Mouse (Mus musculus): ENCODE measurements at regions not wholly inside any gene's neighbourhood (a gene's known extent, or its start where the extent isn't known, plus 50 kb on each side); places are given as distances from the start of the nearest gene placed in this dataset.

GRCm38 (mm10) chr9:33407517-33407916, 771.5 kb downstream of the Ets1 start:
- ATAC-seq (replicated peaks in 1 of 2; ENCODE audit: insufficient read depth in 1 of 2, low FRiP score in 2 of 2, low TSS enrichment in 1 of 2, low read depth in 1 of 2, poor library complexity in 2 of 2, severe bottlenecking in 2 of 2): no peak

DNA sequence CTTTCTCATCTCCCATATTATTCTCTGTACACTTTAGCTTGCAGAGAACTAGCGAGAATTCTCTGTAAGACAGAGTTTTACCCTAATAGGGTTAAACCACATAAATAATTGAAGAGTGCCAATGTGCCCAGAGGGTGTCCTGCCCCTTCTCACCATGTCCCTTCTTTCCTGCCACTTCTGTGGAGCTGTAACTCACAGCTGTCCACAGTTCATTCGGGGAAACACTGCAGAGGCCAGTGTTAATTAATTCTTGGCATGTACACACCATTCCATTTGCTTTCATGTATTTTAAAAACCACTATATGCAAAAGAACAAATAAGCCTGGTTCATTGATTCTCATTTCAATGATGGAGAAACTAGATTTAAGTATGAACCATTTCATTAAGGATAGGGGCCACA, 787.8 kb downstream of the Ets1 start:
- no peak for ATAC-seq (replicated peaks in 1 of 2; ENCODE audit: insufficient read depth in 1 of 2, low FRiP score in 2 of 2, low TSS enrichment in 1 of 2, low read depth in 1 of 2, poor library complexity in 2 of 2, severe bottlenecking in 2 of 2)

DNA sequence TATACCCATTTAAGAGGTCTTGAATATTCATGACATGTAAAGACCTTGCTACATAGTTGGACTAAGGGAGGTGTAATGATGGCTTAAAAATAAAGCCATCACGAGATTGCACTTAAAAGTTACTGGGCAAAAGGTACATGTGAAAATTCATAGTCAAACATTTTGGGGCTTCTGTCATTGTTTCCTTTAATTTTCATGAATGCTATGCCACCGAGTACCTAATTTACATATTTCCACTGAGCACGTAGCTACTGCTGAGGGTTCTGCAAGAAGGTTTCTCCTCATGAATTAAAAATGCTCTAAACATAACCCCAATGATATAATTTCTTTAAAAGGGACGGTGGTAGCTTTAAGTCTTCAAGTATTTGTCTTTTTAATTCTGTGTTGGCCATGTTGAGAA, 800.4 kb downstream of the Ets1 start:
- ATAC-seq (replicated peaks in 1 of 2; ENCODE audit: insufficient read depth in 1 of 2, low FRiP score in 2 of 2, low TSS enrichment in 1 of 2, low read depth in 1 of 2, poor library complexity in 2 of 2, severe bottlenecking in 2 of 2): no peak

DNA sequence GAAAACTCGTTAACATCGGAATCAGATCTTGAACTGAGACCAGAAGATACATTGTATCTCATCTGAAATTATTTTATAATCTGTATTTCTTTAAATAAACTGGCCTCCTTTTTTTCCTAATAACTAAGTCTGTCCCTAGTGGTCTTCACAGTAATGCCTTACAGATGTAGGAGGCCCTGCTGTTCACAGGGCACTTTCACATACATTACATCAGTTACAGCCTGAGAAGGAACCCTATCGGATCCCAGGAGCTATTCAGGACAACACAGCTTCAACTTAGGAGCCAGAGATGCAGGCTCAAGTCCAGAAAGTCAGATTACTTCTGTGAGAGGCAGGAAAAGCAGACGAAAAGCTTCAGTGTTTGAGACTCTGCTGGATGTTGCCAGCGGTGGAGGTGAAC, 806.2 kb downstream of the Ets1 start:
- no peak for ATAC-seq (replicated peaks in 1 of 2; ENCODE audit: insufficient read depth in 1 of 2, low FRiP score in 2 of 2, low TSS enrichment in 1 of 2, low read depth in 1 of 2, poor library complexity in 2 of 2, severe bottlenecking in 2 of 2)

GRCm38 (mm10) chr9:33445902-33446301, 809.9 kb downstream of the Ets1 start:
- no peak for ATAC-seq (replicated peaks in 1 of 2; ENCODE audit: insufficient read depth in 1 of 2, low FRiP score in 2 of 2, low TSS enrichment in 1 of 2, low read depth in 1 of 2, poor library complexity in 2 of 2, severe bottlenecking in 2 of 2)

GRCm38 (mm10) chr9:33475106-33475505, 839.1 kb downstream of the Ets1 start:
- ATAC-seq (replicated peaks in 1 of 2; ENCODE audit: insufficient read depth in 1 of 2, low FRiP score in 2 of 2, low TSS enrichment in 1 of 2, low read depth in 1 of 2, poor library complexity in 2 of 2, severe bottlenecking in 2 of 2): no peak

GRCm38 (mm10) chr9:33482845-33483540, 847.0 kb downstream of the Ets1 start:
- peak; percentile 94 to 99 for ATAC-seq (replicated peaks in 1 of 2; ENCODE audit: insufficient read depth in 1 of 2, low FRiP score in 2 of 2, low TSS enrichment in 1 of 2, low read depth in 1 of 2, poor library complexity in 2 of 2, severe bottlenecking in 2 of 2)

DNA sequence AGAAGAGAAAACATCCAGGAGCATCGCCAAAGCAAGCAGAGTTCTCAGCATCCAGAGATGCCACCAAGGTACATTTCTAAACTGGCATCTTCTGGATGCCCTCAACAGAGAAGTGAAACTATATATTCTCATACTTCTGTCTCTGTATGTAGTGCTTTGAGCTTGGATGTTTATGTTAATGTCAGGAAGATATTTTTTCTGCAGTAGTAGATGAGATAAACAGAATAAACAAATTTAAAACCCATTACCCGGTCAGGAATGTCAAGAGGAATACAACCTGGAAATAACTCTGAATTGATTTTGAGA, 847.5 kb downstream of the Ets1 start:
- no peak; a peak in 1 of 4 replicates for ATAC-seq (replicated peaks in 1 of 2; ENCODE audit: insufficient read depth in 1 of 2, low FRiP score in 2 of 2, low TSS enrichment in 1 of 2, low read depth in 1 of 2, poor library complexity in 2 of 2, severe bottlenecking in 2 of 2)

- no peak for ATAC-seq (replicated peaks in 1 of 2; ENCODE audit: insufficient read depth in 1 of 2, low FRiP score in 2 of 2, low TSS enrichment in 1 of 2, low read depth in 1 of 2, poor library complexity in 2 of 2, severe bottlenecking in 2 of 2)
Measured at GRCm38 (mm10) chr9:33533101-33533810, 897.2 kb downstream of the Ets1 start.

DNA sequence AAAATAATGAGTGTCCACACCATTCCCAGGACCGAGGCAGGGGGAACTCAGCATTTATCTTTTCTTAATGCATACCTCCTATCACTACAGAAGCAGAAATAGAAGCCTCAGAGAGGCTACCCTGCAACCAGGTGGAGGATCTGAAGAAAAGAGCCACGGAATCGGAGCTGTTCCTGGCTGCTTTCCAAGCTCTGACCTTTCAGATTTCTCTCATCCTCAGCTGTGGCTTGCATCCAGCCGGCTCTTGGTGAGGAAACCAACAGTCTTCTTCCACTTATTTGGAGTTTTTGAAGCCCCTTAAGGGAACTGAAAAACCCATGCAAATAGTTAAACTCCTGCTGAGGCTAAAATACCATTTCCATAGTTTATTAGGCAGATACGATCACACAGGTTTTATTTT, 907.3 kb downstream of the Ets1 start:
- ATAC-seq (replicated peaks in 1 of 2; ENCODE audit: insufficient read depth in 1 of 2, low FRiP score in 2 of 2, low TSS enrichment in 1 of 2, low read depth in 1 of 2, poor library complexity in 2 of 2, severe bottlenecking in 2 of 2): no peak

- no peak for ATAC-seq (replicated peaks in 1 of 2; ENCODE audit: insufficient read depth in 1 of 2, low FRiP score in 2 of 2, low TSS enrichment in 1 of 2, low read depth in 1 of 2, poor library complexity in 2 of 2, severe bottlenecking in 2 of 2)
Measured at GRCm38 (mm10) chr9:33546126-33546737, 910.2 kb downstream of the Ets1 start.

- no peak for ATAC-seq (replicated peaks in 1 of 2; ENCODE audit: insufficient read depth in 1 of 2, low FRiP score in 2 of 2, low TSS enrichment in 1 of 2, low read depth in 1 of 2, poor library complexity in 2 of 2, severe bottlenecking in 2 of 2)
Measured at GRCm38 (mm10) chr9:33549395-33549794, 913.4 kb downstream of the Ets1 start.

DNA sequence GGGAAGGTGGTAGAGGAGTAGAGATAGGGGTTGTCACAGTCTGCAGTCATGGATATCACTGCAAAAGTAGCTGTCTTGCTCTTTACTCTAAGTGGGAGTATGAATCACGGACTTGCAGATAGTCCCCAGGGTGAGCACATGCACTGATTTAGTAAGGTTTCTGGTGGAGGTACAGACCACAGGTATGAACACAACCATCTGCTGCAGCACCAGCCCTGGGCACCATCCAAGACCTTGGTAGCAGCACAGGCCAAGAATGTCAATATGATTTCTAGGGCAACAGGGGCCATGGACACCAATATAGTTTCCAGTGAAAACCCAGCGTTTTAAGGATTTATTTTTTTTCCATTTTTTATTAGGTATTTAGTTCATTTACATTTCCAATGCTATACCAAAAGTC, 913.7 kb upstream of the Kirrel3 start:
- no peak for ATAC-seq (replicated peaks in 1 of 2; ENCODE audit: insufficient read depth in 1 of 2, low FRiP score in 2 of 2, low TSS enrichment in 1 of 2, low read depth in 1 of 2, poor library complexity in 2 of 2, severe bottlenecking in 2 of 2)

DNA sequence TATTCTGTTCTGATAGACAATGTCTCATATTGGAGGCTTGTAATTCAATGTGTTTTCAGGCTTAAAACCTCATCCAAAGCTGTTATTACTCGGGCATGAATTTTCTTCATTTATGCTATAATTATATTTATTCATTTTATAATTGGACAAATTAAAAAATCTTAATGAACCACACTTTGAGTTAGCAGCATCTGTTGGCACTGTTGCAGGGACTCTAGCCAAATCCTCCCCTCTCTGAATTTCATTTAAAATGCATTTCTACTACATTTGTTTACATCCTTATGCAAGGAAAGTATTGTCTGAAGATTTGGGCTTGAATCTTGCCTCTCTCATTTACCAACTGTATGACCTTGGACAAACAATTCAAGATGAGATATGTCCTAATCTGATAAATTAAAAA, 874.2 kb upstream of the Kirrel3 start:
- no peak for ATAC-seq (replicated peaks in 1 of 2; ENCODE audit: insufficient read depth in 1 of 2, low FRiP score in 2 of 2, low TSS enrichment in 1 of 2, low read depth in 1 of 2, poor library complexity in 2 of 2, severe bottlenecking in 2 of 2)

DNA sequence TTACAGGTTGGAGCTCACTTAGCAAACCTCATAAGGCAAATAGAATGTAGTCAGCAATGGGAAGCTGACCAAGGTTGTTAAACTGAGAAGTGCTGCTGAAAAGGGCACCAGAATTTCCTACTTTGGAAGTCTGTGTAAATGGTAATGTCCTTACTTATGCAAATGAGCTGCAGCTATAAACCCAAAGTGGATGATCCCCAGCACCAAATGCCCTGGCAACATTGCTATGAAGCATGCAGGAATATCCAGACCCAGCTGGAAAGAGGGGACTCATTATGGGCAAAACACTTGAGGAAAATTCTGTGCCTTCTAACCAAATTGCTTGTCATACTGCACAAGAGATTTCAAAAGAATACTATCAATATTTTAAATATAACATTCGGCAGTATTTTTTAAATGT, 861.3 kb upstream of the Kirrel3 start:
- ATAC-seq (replicated peaks in 1 of 2; ENCODE audit: insufficient read depth in 1 of 2, low FRiP score in 2 of 2, low TSS enrichment in 1 of 2, low read depth in 1 of 2, poor library complexity in 2 of 2, severe bottlenecking in 2 of 2): no peak

GRCm38 (mm10) chr9:33629731-33630473, 855.8 kb upstream of the Kirrel3 start:
- ATAC-seq (replicated peaks in 1 of 2; ENCODE audit: insufficient read depth in 1 of 2, low FRiP score in 2 of 2, low TSS enrichment in 1 of 2, low read depth in 1 of 2, poor library complexity in 2 of 2, severe bottlenecking in 2 of 2): no peak

DNA sequence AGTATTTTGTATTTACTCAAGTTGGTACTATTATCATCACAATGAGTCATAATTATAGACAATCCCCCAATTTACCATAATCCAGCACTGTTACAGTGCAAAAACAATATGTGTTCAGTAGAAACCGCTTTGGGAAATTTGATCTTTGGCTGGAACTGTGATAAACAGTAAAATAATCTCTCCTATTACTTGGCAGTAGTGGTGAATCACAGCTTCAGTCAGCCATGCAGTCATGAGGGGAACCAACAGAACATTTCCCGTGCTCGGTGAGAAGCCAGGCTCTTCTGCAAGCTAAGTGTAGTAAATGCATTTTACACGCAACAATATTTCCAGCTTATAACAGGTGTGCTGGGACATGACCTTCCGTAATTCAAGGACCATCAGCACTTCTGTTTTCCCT, 822.7 kb upstream of the Kirrel3 start:
- no peak for ATAC-seq (replicated peaks in 1 of 2; ENCODE audit: insufficient read depth in 1 of 2, low FRiP score in 2 of 2, low TSS enrichment in 1 of 2, low read depth in 1 of 2, poor library complexity in 2 of 2, severe bottlenecking in 2 of 2)

DNA sequence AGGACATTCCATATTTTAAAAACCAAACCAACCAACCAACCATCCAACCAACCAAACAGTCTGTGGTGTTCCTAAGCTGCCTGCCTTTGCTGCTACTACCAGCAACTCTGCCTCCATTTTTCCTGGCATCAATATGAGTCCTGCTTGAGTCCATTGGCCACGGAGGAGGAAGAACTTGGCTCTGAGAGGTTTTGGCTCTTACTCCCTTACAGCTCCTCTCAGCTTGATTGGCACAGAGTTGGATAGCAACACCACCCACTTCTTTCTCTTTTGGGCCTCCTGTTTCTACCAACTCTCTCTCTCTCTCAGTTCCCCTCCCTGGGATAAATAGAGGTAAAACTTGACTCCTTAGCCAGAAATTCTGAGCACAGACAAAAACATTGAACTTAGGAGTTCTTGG, 804.6 kb upstream of the Kirrel3 start:
- ATAC-seq (replicated peaks in 1 of 2; ENCODE audit: insufficient read depth in 1 of 2, low FRiP score in 2 of 2, low TSS enrichment in 1 of 2, low read depth in 1 of 2, poor library complexity in 2 of 2, severe bottlenecking in 2 of 2): no peak
